Mouse (Mus musculus): ENCODE results near the gene Smu1. TPM values are rescaled to one million over a fixed set of nuclear protein-coding genes. Genes with fewer than 3 reads are reported as not detected.
"Not testable (repeated sequence)": the region's sequence is repeated elsewhere in the genome, so short reads cannot be mapped to it uniquely, and the experiment has no call there.

Smu1 gene
- total RNA-seq (2021) = 10 to 100 TPM; 33.1 to 34.2 TPM
- long read RNA-seq, experiment 1, transcript Smu1-201 (12 exons, 2,418 nt) = major isoform, 98 of 103 reads
- long read RNA-seq, experiment 1, partial matches to known transcripts = 5 of 103 reads
- long read RNA-seq, experiment 1, other reads (novel, unspliced or antisense) = 0 of 103 reads
- long read RNA-seq, experiment 2, transcript Smu1-201 (12 exons, 2,418 nt) = major isoform, 67 of 69 reads
- long read RNA-seq, experiment 2, partial matches to known transcripts = 2 of 69 reads
- long read RNA-seq, experiment 2, other reads (novel, unspliced or antisense) = 0 of 69 reads

DNA sequence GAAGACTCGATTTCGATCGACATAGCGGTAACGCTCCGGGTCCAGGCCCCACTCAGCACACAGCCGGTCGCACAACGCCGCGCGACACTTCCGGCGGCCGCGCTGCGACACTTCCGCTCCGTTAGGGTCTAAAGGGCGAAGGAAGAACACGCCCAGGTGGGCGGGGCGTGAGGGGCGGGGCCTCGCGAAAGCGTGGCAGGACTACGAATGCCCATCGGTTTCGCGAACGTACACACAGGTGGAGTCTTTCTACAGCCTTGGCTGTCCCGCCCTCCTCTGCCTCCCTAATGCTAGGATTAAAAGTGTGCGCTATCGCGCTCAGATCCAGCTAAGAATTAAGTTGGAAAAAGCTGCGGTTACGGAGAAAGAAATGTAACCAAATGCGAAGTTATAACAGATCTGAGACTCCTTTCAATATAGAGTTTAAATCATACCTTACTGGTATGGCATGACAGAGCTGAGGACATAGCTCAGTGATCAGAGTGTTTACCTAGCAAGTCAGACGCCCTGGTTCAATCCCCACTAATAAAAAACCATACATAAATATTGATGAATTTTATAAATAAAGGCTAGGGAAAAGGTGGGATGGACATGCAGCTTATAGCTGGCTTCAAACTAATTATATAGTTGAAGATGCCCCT, at the start of gene Smu1:
Gene Smu1, minus strand, starts transcription at position 144 of the 641 bp plus-strand sequence.
- TF ChIP-seq CTCF (IDR thresholded peaks at IDR 0.05) = no peak
- peak; percentile 98 for DNase-seq
- intact Hi-C loops (cut with DNase I) = loop anchor here (1.0 kb wide), 1 partner anchor 22 kb away; no protein-coding TSS in a partner anchor
- peak within 1 kb of the TSS; percentile 91 for H3K27ac ChIP-seq
- H3K4me3 ChIP-seq = peak within 1 kb of the TSS; percentile 85

DNA sequence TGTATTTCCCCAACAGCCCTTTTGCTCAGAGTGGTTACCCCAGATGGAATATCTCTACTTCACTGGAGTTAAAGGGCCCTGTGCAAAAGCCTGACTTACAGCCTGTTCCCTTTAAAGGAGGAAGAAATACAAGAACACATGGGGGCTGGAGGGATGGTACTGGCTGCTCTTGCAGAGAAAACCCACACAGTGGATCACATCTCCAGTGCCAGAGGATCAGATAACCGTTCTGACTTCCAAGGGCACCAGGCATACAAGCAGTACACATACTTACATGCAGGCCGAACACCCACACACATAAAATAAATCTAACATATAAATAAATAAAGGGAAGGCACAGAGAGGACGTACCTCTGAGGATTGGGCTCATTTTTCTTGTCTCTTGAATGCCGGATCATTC, 49.7 kb upstream of the Smu1 start:
- H3K4me3 ChIP-seq = no peak overlapping the region
- peak overlapping the region; percentile 77 for H3K27ac ChIP-seq
- no peak for TF ChIP-seq CTCF (IDR thresholded peaks at IDR 0.05)
- intact Hi-C loops (cut with DNase I) = loop anchor here (5.0 kb wide), 1 partner anchor 65 kb away; no protein-coding TSS in a partner anchor
- peak; percentile 56 for DNase-seq

DNA sequence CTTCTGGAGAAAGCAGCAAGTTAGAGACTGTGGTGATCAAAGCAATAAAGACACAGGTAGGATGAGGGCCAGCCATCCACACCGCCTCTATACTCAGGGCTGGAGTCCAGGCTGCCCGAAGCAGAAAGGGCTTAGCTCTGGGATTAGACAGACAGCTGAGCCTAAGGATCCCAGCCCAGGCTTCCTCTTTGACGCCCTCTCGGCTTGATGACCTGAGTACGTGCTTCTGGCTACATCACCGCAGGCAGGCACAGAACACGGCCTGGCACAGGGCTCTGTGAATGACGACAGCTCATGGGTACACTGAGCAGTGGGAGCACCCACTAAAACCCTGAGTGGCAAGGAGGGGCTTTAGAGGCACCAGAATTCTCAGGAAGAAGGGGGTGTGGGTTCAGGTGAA, 47.7 kb upstream of the Smu1 start:
- DNase-seq = peak; percentile 80
- TF ChIP-seq CTCF (IDR thresholded peaks at IDR 0.05) = no peak
- Histone ChIP-seq H3K27ac (peak overlapping the region; percentile 77), H3K4me3 (no peak overlapping the region)
- intact Hi-C loops (cut with DNase I) = loop anchor here (5.0 kb wide), 1 partner anchor 67 kb away; no protein-coding TSS in a partner anchor

DNA sequence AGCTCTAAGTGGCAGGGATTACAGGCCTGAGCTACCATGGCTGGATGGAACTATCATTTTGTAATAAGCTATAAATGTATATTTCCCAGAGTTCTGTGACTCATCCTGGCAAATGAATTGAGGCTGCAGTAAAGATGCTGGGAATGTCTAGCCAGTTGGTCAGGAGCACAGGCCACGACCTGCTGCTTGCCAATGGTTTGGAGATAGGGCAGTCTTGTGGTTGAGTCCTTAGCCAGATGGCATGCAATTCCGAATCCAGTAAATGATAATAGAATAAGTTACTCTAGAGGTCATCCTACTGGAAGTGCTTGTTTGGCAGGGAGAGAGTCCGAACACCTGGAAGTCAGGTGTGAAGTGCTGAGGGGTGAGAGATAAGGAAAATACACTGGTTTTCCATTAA, 45.1 kb upstream of the Smu1 start:
- no peak for DNase-seq
- intact Hi-C loops (cut with DNase I) = no loop called here
- Histone ChIP-seq H3K4me3 (no peak overlapping the region), H3K27ac (no peak overlapping the region)
- TF ChIP-seq CTCF (IDR thresholded peaks at IDR 0.05) = no peak

DNA sequence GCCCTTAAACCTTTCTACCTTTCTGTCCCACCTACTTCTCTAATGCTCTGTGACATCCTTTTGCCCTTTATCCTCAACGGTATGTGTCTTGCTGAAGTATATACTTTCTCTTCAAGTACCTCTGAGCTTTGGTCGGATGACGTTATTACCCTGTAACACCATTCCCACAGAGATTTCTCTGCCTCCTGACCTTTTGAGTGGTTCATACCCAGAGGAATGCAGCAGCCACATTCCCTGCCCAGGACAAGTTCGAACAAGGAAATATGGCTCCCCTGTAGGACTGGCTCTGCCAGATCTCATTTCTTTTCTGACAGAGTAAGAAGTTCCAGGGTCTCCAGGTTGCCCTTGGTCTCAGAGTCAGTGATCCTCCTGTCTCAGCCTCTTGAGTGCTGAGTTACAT, 44.2 kb upstream of the Smu1 start:
- no peak for DNase-seq
- TF ChIP-seq CTCF (IDR thresholded peaks at IDR 0.05) = no peak
- no peak overlapping the region; the same call in 1 of the 2 replicates for H3K27ac ChIP-seq
- no peak overlapping the region for H3K4me3 ChIP-seq
- intact Hi-C loops (cut with DNase I) = no loop called here

DNA sequence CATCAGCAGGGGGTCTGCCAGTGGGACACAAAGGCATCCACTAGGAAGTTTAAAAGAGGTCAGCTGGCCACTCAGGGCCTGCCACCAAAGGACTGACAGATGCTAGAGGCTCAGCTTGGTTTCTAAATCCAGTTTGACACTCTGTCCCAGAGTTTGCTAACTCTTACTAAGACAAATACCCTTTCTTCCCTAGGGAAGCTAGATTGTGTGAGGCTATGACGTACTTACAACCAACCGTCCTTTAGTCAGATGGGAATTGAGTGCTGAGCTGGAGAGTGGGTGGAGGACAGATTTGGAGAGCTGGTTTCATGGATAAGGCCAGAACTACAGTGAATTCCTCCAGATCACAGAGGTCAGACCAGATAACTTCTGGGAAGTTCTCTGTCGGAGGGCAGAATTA, 43.1 kb upstream of the Smu1 start:
- TF ChIP-seq CTCF (IDR thresholded peaks at IDR 0.05) = no peak
- H3K27ac ChIP-seq = 0 out of 2 replicates have a peak overlapping the region, but pooled peaks have one; percentile 9
- H3K4me3 ChIP-seq = no peak overlapping the region
- no peak for DNase-seq
- intact Hi-C loops (cut with DNase I) = no loop called here

DNA sequence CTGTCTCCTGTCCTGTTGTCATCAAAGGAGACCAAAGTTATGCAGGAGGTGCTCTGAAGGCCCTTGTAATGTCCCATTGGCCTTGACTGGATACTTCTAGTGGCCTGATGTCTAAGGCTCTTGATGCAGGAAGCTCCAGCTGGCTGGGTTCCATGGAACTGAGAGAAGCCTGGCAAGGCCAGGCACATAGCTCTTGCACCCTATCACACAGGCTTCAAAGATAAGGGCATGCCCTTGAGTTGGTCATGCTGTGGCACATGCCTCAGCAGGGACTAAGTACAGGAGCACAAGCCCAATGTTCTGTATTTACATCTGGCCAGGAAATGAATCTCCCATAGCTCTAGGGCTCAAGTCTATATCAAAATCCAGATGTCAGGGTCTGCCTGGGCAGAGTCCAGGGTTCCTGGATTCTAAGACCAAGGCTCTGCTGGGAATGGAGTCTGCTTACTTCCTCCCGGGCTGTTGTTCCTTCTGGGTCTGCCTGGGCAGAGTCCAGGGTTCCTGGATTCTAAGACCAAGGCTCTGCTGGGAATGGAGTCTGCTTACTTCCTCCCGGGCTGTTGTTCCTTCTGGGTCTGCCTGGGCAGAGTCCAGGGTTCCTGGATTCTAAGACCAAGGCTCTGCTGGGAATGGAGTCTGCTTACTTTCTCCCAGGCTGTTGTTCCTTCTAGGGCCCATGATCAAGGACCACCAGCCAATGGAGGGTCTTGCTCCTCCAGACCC, 41.3 kb upstream of the Smu1 start:
- peak; percentile 39 for DNase-seq
- H3K4me3 ChIP-seq; intact Hi-C loops (cut with DNase I): not testable (repeated sequence)
- peak overlapping the region; percentile 16; the same call in 1 of the 2 replicates for H3K27ac ChIP-seq

DNA sequence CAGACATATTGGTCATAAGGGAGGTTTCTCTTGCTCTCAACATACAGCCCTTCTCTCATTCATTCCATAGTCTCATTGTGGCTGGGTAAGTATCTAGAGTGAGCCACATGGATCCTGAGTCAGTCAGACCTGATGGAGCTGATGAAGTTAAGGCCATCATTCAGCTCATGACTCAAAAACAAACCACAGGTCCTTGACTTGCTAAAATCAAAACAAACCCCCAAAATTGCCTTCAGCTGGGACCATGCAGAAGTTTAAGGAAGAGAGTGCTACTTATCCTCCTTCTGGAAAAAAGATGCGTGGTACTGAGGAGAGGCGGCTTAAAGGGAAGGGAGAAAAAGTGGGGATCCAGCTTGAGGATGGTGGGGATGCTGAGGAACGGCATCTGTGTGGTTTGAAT, 38.0 kb upstream of the Smu1 start:
- Histone ChIP-seq H3K27ac (no peak overlapping the region), H3K4me3 (no peak overlapping the region)
- no peak for DNase-seq
- TF ChIP-seq CTCF (IDR thresholded peaks at IDR 0.05) = no peak
- intact Hi-C loops (cut with DNase I) = no loop called here

DNA sequence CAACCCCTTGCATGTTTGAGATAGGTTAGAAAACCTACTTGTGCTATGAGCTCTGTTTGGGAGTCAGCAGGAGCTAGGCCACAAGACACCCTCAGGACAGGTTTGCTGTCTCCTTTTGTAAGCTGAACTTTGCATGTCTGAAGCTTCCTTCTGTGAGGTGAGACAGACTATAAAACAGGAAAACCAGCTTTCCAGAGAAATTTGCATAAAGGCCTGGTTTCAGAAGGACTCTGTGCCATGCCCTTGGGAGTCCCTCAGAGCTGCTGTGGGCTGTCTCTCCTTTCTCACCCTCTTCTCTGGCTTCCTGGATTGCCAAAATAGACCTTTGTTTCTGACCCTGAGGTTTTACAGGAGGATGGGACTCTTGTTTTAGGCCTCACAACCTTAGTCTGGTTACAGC, 36.6 kb upstream of the Smu1 start:
- intact Hi-C loops (cut with DNase I) = no loop called here
- TF ChIP-seq CTCF (IDR thresholded peaks at IDR 0.05) = no peak
- no peak overlapping the region for H3K27ac ChIP-seq
- DNase-seq = no peak
- H3K4me3 ChIP-seq = no peak overlapping the region

DNA sequence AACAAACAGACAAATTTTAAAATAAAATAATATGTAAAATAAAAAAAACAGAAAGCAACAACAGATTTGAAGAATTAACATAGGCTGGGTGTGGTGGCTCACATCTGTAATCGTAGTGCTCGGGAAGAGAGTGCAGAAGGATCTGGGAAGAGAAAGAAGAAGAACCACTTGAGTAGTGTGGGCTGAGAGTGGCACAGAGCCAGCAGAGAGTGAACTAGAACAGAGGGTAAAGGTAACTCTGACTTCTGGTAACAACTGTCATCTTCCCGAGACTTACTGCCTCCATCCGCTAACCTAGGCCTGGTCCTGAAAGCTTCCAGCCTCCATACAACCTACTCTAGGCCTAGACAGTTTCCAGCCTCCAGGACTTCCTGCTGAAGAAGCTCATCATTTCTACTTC, 33.5 kb upstream of the Smu1 start:
- intact Hi-C loops (cut with DNase I) = no loop called here
- no peak overlapping the region for H3K27ac ChIP-seq
- TF ChIP-seq CTCF (IDR thresholded peaks at IDR 0.05) = no peak
- DNase-seq = no peak
- no peak overlapping the region for H3K4me3 ChIP-seq

DNA sequence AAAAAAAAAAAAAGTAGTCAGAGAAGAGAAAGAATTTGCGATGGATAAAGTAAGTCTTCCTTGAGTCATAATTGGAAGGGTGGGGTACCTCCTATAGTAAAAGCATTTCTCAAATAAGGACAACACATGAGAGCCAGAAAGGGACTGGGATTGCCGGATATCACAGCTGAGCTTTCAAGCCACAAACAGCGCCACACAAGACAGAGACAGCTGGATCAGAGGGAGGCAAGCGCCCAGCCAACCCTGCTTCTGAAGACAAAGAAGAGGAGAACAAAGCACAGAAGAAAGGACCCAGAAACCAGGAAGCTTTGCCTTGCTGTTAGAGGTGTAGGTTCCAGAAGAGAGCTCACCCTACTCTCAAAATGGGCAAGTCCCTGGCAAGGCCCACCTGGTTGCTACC, 28.9 kb upstream of the Smu1 start:
- no peak overlapping the region for H3K27ac ChIP-seq
- no peak for DNase-seq
- no peak overlapping the region for H3K4me3 ChIP-seq
- TF ChIP-seq CTCF (IDR thresholded peaks at IDR 0.05) = no peak
- intact Hi-C loops (cut with DNase I) = no loop called here

DNA sequence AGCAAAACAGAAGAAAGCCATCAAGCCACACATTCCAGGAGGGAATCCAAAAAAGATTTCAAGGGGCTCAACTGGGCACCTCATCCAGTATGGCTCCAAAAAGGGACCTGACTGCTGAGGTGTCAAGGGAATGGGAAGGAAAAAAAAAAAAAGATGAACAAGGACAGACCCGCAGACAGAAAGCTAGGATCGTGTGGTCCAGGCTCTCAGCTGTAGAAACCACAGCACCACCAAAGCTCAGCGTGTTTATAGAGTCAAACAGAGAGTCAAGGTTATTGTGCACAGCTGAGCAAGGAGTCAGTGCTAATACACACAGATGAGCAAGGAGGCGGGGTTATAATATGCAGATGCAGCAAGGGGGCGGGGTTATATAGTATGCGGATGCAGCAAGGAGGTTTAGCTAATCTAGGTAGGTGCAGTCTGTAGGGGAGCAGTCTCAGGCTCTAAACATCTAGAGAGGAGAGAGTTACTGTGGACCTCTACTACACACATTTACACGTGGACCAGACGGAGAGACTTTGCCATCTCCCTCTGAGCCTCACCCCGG, 28.0 kb upstream of the Smu1 start:
- intact Hi-C loops (cut with DNase I) = no loop called here
- Histone ChIP-seq H3K4me3 (no peak overlapping the region), H3K27ac (peak overlapping the region; percentile 72; the same call in 1 of the 2 replicates)
- TF ChIP-seq CTCF (IDR thresholded peaks at IDR 0.05) = no peak
- no peak for DNase-seq
